Mouse (Mus musculus) heart, postnatal 10 days (tissue): ENCODE results near the gene Fam83e. TPM values are rescaled to one million over a fixed set of nuclear protein-coding genes. Genes with fewer than 3 reads are reported as not detected.

Experiments
- DNase-seq, 2 experiments: peaks; one replicate each; pipeline ENCODE4 v3.0.0; 2021
- intact Hi-C: fragments of 180-260 bp; cut with DNase I; formaldehyde crosslinking; loops from one replicate; pipeline ENCODE4 v1.15.1; 2025
- total RNA-seq, 2 experiments: library from RNA; stranded (reverse); gene quantifications; 2 replicates each; pipeline ENCODE4 v1.2.3; 2021

The Fam83e gene
- total RNA-seq, 2 experiments from 2014 or later = 0.10 to 0.12 TPM

GRCm38 (mm10) chr7:45701072-45701471 lies 19.9 kb upstream of the Fam83e start:
- intact Hi-C loops = no loop called here
- DNase-seq = no peak

- intact Hi-C loops = no loop called here
- peak in 1 of 2 experiments; percentile 6 for DNase-seq
Measured at GRCm38 (mm10) chr7:45701607-45702006, 19.4 kb upstream of the Fam83e start.

GRCm38 (mm10) chr7:45702316-45702715 lies 18.7 kb upstream of the Fam83e start:
- peak in 1 of 2 experiments; percentile 4 for DNase-seq
- intact Hi-C loops = no loop called here

- no peak for DNase-seq
- intact Hi-C loops = no loop called here
Measured at GRCm38 (mm10) chr7:45702809-45703520, 18.0 kb upstream of the Fam83e start.

- intact Hi-C loops = no loop called here
- DNase-seq = no peak
Measured at GRCm38 (mm10) chr7:45703521-45704033, 17.4 kb upstream of the Fam83e start.

- peak; percentile 80 to 84 for DNase-seq
- intact Hi-C loops = no loop called here
Measured at GRCm38 (mm10) chr7:45704046-45704559, 16.9 kb upstream of the Fam83e start.

- DNase-seq = peak; percentile 100
- intact Hi-C loops = no loop called here
Measured at GRCm38 (mm10) chr7:45704730-45705442, 16.1 kb upstream of the Fam83e start, which contains the start of gene Dbp. Gene Dbp (plus strand): TSS chr7:45705088.

GRCm38 (mm10) chr7:45705443-45705864 lies 15.6 kb upstream of the Fam83e start:
- DNase-seq = no peak
- intact Hi-C loops = no loop called here

GRCm38 (mm10) chr7:45705873-45706281 lies 15.1 kb upstream of the Fam83e start:
- intact Hi-C loops = no loop called here
- DNase-seq = peak; percentile 90 to 93

GRCm38 (mm10) chr7:45706721-45707241 lies 14.2 kb upstream of the Fam83e start:
- DNase-seq = peak; percentile 90 to 91
- intact Hi-C loops = no loop called here

GRCm38 (mm10) chr7:45707375-45707967 lies 13.5 kb upstream of the Fam83e start:
- intact Hi-C loops = no loop called here
- peak; percentile 98 to 99 for DNase-seq

- intact Hi-C loops = no loop called here
- DNase-seq = peak; percentile 57 to 68
Measured at GRCm38 (mm10) chr7:45708221-45708761, 12.7 kb upstream of the Fam83e start.

GRCm38 (mm10) chr7:45709036-45709435 lies 12.0 kb upstream of the Fam83e start:
- DNase-seq = no peak
- intact Hi-C loops = no loop called here

GRCm38 (mm10) chr7:45709677-45710355 lies 11.2 kb upstream of the Fam83e start:
- intact Hi-C loops = no loop called here
- no peak for DNase-seq

- no peak for DNase-seq
- intact Hi-C loops = no loop called here
Measured at GRCm38 (mm10) chr7:45710477-45711191, 10.4 kb upstream of the Fam83e start.

- no peak for DNase-seq
Measured at GRCm38 (mm10) chr7:45711316-45712021, 9.5 kb upstream of the Fam83e start.

GRCm38 (mm10) chr7:45712022-45712757 lies 8.8 kb upstream of the Fam83e start:
- intact Hi-C loops = no loop called here
- DNase-seq = peak; percentile 49 to 50

More at GRCm38 (mm10) chr7:45711316-45712021, 9.5 kb upstream of the Fam83e start:
- intact Hi-C loops = no loop called here

GRCm38 (mm10) chr7:45713396-45713795 lies 7.6 kb upstream of the Fam83e start:
- intact Hi-C loops = no loop called here
- no peak for DNase-seq
